Mouse (Mus musculus) embryo, embryonic 11.5 days (tissue): Measurements from ENCODE around the gene Tti1.

ENCODE experiments used
- DNase-seq: peaks from one replicate; pipeline ENCODE4 v3.0.0-alpha.2; 2012; ENCODE audit warnings: low read depth, low spot score

The Tti1 gene

GRCm38 (mm10) chr2:158039662-158040061, 11.4 kb upstream of the Tti1 start:
- no peak for DNase-seq

- no peak for DNase-seq
Observed at GRCm38 (mm10) chr2:158037571-158037970, 9.3 kb upstream of the Tti1 start.

DNA sequence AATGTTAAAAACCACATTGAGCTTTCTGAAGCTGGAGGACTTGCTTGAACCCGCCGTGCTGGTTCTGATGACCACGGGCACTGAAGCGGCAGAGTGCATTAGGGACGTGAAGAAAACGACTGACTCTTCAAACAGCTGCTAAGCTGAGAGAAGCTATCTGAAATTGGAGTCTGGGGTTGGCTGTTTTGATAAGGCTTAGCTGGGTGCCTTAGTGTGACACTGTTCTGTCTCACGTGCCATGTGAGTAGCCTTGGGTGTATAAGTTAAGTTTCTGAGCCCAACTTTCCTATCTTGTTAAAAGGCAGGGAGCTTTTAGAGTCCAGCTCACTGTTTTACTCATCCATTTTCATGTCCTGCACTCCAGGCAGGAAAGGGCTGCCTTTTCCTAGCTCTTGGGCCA, 8.7 kb upstream of the Tti1 start:
- no peak for DNase-seq

DNA sequence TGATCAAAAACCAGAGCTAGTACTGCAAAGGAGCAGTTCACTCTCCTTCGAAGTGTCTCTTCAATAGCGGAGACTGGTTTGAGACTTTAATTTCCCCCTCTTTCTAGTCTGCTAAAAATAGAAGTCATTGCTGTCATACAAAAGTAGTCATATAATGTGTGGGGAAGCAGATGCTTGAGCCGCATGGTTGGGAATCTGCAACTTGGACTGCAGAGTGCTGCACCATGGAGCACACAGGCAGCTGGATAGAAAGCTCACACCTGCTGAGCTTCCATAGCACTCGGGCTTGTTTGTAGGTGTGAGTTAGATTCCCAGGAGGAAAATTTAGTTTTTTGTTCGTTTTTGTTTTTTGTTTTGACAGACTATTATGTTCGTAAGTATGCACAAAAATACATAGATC, 8.2 kb upstream of the Tti1 start:
- DNase-seq: no peak

DNA sequence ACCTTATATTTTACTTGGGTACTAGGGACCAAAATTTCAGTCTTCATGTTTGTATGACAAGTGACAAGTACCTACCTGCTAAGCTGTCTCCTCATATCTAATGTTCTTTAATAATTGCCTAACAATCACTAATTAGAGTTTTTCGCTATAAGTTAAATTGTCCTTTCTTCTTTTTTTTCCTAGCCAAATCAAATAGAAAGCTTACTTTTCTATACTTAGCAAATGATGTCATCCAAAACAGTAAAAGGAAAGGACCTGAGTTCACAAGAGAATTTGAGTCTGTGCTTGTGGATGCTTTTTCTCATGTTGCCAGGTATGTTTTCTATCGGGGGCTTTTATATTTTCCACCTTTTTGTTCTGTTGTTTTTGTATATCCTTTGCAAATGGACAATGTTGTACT, 7.6 kb upstream of the Tti1 start:
- DNase-seq: no peak

GRCm38 (mm10) chr2:158030007-158030406, 1.8 kb upstream of the Tti1 start:
- no peak for DNase-seq

- no peak for DNase-seq
Observed at GRCm38 (mm10) chr2:158027855-158028353, 329 bp downstream of the Tti1 start.

DNA sequence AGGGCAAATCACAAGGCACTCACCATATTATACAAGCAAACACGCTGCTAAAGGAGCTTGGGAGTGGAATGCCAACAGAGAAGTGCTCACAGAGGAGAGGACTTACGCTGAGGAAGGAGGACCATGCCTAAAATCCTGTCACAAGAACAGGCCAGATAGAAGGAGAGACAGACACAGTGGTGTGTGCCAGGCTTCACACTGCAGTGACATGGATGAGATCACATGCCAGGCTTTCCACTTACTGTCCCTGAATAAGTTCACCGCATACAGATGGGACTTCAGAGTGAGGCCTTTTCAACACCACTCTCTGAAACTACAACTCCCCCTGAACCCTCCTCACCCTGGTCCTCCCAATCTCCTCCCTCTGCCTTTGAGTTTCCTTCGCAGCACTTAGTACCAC, 10.9 kb downstream of the Tti1 start:
- no peak for DNase-seq

DNA sequence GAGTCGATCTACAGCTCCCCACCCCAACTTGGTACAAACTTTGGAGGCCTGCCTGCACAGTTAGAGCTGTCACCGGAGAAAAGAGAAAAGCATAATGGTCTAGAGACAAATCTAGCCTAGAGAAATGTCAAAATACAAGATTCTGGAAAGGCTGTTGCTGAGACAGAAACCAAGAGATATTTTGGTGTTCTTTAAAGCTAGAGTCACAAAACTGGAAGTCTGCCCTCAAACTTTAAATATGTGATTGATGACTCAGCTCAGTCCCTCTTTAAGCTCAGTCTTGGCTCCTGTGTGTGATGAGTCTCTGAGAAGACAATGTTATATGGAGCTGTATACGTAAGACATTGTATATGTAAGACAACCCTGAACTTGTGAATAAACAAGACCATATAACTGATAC, 15.6 kb downstream of the Tti1 start:
- no peak for DNase-seq

DNA sequence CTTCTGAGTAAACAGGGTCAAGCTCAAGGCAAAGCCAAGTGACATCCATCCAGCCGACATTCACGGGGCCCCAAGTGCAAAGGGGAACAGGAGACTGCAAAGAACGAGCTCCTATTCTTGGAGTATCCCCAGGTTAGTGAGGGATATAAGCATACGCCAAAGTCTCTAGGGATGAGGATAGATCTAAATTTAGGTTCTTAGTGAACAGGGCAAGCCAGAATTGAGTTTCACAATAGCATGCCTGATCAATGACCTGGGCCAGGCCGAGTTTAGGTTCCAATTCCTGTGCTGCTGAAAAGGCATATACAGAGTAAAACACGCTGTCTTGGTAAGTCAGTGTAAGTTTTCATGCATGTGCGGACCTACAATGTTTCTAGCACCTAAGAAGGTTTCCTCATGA, 18.9 kb downstream of the Tti1 start:
- no peak for DNase-seq

DNA sequence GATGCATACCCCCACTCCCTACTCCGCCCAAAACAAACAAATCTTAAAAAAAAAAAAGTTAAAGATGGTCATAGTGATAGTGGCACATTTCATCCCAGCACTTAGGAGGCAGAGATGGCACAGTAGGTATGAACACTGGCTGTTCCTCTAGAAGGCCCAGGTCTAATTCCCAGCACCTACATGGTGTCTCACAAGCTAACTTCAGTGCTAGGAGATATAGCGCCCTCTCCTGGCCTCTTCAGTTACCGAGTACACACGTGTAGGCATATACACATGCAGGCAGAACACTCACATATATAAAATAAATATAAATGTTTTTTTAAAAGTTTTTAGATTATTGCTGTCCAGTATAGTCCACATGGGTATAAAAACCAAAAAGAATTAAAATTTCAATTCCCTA, 22.6 kb downstream of the Tti1 start:
- no peak for DNase-seq

DNA sequence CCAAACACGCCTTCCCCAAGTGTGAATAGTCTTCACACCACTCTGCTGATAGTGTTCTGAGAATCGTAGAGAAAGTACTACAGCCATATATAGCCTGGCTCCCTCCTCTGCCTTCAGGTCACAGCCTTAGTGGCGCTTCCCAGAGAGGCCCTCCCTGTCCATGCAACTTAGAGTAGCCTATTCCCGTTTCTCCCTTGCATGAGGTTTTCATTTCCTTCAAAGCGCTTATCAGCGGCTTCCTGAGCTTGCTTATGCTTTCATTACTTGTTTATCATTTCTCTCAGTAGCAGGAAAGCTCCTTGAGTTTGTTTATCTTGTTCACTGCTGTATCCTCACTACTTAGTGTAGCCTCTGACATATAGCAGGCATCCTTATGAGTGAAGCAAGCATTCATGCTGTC, 23.6 kb downstream of the Tti1 start:
- no peak for DNase-seq

GRCm38 (mm10) chr2:157998817-157999216, 29.4 kb downstream of the Tti1 start:
- no peak for DNase-seq

DNA sequence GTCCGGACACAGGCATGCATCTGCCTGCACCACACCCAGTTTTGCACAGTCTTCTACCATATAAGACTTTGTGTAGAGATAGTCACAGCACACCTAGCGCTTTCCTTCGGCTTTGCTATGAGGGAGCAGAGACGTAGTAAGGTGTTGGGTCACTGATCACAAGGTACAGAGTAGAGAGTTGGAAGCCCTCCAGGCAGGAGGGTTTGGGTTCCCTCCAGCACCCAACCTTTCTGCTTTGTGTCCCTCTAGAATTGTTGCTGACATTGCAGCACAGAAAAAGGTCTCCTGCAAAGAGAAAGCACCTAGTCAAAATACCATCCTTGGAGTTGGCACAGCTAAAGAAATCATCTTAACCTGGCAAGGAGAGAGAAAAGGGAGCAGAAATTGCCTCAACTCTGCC, 35.7 kb downstream of the Tti1 start:
- no peak for DNase-seq

DNA sequence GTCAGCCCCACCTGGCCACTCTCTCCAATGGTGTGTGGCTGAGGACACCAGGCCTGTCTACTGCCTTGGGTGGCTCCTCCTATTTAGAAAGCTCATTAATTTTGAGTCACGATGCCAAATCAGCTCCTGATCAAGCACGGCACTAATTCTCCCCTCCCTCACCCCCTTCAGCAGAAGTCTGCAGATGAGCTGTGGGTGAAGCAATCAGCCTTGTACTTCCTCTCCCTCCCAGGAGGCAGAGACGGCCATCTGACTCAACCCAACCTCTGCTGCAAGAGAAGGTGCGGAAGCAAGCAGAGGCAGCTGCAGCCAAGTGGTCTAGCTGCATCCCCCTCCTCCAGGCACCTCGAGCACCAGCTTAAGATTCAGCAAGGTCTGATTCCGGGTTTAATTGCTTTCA, 37.2 kb downstream of the Tti1 start:
- DNase-seq: no peak

DNA sequence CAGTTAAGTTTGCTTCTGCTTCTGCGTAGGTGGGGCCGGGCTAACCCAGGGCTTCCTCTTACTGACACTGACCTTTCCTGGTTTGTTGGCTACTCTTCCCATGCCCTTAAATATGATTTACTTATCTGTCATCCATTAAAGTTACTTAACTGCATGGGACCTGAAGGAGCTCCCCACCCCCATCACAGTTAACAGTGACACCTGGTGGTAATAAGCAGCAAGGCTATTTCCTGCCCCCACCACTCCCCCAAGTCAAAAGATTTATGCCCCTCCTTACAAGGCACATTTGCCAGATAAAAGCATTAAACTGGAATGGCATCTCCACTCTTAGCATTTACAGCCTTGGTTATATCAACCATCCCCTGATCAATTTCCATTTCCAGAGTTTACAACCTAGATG, 38.3 kb downstream of the Tti1 start:
- peak; percentile 19 for DNase-seq

DNA sequence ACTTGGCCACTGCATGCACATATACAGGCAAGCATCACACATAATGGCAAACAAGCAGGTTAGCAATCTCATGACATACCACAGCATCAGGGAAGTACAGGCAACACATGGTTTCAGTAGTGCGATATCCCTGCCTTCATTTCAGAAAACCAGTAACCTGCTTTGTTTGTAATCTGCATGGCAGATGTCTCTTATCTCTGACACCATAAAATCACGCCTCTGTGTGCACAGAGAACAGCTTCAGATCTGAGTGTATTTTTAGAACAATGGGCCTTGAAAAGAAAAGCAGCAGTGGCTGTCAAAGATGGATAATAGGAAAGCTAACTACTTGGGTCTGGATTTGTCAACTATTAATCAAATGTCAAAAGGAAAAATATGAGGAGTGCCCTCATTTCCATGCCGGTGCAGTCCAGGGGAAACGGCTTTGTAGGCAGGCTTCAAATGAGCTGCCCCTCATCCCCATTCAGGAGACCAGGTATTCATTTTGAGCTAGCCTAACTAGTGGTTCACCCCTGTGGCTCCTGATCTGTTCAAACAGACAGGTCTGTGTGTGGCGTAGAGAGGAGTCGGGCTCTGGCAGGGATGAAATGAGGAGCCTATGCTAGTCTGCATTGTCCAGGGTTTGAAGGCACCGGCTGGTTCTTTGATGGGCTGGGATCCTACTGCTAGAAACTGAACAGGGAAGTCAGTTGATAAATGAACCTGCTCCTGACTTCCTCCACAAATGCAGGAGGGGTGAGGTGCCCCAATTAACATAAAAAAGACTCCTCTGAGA, 39.6 kb downstream of the Tti1 start:
- DNase-seq: no peak

- DNase-seq: no peak
Observed at GRCm38 (mm10) chr2:157986235-157986634, 42.0 kb downstream of the Tti1 start.

DNA sequence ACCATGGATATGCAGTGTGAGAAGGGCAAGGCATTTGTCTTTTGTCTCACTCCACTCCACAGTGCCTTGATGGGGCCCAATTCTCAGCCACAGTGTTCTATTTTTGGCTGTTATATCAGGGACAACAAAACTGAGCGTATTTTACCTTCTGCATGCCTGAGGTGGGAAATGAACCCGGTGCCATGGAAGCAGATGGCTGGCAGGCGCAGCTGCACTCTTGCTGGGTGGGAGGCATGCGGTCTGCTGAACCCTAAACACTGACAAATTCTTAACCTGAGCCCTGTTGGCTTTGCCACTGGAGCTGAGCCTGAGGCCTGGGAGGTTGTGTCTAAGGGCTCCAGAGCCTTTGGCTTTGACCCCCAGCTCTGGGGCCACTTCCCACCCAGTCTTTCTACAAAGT, 42.6 kb downstream of the Tti1 start:
- DNase-seq: no peak

DNA sequence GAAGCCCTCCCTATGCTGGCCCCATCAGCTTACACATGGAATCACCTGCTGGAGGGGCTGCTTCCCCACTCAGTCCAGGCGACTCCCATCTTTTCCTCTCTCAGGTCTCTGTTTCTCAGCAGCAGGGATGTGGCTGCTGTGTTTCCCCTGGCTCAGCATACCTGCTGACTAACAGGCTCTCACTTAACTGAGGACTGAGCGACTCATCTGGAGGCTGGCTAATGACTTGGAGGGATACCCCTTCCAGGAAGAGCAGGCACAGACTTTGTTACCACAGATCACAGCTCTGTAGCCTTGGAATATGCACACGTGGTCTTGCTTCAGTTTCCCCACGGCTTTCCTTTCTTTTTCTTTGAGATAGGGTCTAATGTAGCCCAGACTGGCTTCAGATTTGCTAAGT, 45.0 kb downstream of the Tti1 start:
- no peak for DNase-seq

DNA sequence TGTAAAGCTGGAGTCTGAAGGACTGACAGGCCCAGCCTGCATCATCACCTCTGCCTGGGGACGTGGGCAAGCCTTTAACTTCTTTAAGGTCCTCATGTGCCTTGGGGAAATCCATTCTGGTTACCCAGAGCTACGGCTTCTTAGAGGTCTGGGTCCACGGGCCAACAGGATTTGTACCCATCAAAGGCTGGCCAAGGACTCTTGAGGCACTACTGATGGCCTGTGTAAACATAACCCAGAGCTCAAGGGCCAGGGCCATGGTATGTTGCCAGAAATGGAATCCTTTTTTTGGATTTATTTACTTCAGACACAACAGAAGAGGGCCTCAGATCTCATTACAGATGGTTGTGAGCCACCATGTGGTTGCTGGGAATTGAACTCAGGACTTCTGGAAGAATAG, 45.5 kb downstream of the Tti1 start:
- DNase-seq: no peak

DNA sequence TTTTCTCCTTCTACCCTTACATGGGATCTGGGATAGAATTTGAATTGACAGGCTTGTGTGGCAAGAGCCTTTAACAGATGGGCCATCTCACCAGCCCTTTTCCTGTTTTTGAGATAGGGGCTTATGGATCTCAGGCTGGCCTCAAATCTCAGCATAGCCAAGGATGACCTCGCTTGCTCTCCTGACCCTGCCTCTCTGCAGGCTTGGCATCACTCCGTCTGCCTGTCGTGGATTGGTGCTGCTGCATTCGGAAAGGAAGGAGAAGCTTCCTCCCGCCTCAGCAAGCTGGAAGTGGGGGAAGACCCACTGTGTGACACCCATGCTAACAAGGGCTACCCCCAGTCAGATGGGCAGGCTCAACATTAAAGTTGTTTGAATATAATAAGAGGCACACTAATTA, 49.0 kb downstream of the Tti1 start:
- DNase-seq: no peak

DNA sequence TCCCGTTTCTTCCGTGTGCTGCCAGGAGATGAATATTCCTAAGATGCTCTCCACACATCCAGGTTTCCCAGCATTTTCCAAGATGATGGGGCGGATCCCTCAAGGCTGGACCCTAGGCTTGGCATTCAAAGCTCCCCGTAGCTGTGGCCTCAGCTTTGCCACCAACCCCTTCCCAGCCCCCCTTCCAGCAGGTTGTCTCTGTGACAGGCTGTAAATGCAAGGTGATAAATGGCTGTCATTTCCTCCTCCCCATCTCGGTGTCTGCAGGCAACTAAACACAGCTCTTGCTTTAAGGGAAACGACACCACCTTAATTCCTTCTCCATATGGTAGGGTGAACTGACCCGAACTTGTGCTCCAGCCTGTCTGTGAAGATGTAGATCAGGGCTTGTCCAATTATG, 52.6 kb downstream of the Tti1 start:
- no peak for DNase-seq
